Comparison of ENCODE assay signal across 7 mouse cellular contexts in genomic region chr11:55204159-55204596, GRCm38 (mm10). TPM values are rescaled to one million over a fixed set of nuclear protein-coding genes. Genes with fewer than 3 reads are reported as not detected.
DNase-seq lines count a peak whose midpoint lies in the region; ATAC-seq lines count a peak whose summit lies in the region.

TSS of gene Slc36a1 (plus strand) at chr11:55204350.

- no peaks in the 10 kb centered on the region for H3K9me3 ChIP-seq in embryonic facial prominence, embryonic 10.5 days
- no peaks in the 10 kb centered on the region for H3K9me3 ChIP-seq in limb, embryonic 11.5 days (ENCODE audit: control insufficient read depth, low read length)
- H3K9me3 ChIP-seq in midbrain, embryonic 14.5 days (ENCODE audit: control insufficient read depth, low read length) = no peaks in the 10 kb centered on the region

- peak; percentile 90 for ATAC-seq in limb, embryonic 11.5 days (ENCODE audit: insufficient number of reproducible peaks, low FRiP score, low TSS enrichment, low read depth)
- ATAC-seq in midbrain, embryonic 14.5 days (ENCODE audit: low FRiP score, low TSS enrichment) = peak; percentile 93

- H3K27me3 ChIP-seq in embryonic facial prominence, embryonic 10.5 days (replicated peaks; ENCODE audit: low read depth, poor library complexity, severe bottlenecking) = 0 out of 2 replicates have a peak, but pooled peaks cover 10% of the 10 kb centered on the region
- no peaks in the 10 kb centered on the region for H3K27me3 ChIP-seq in limb, embryonic 11.5 days (ENCODE audit: control insufficient read depth, insufficient read depth, low read length)
- H3K27me3 ChIP-seq in midbrain, embryonic 14.5 days (ENCODE audit: control insufficient read depth, insufficient read depth, low read length) = no peaks in the 10 kb centered on the region

- under 1% methylated on average over 31 of the region's 31 CpGs for WGBS in embryonic facial prominence, embryonic 10.5 days
- 0% methylated on average over 31 of the region's 31 CpGs for WGBS in limb, embryonic 11.5 days
- under 1% methylated on average over 31 of the region's 31 CpGs for WGBS in midbrain, embryonic 14.5 days

- H3K4me1 ChIP-seq in embryonic facial prominence, embryonic 10.5 days = peaks cover 22% of the 10 kb centered on the region
- H3K4me1 ChIP-seq in limb, embryonic 11.5 days (ENCODE audit: control insufficient read depth, insufficient read depth, low read length) = no peaks in the 10 kb centered on the region
- peaks cover 15% of the 10 kb centered on the region; the same call in 1 of the 2 replicates for H3K4me1 ChIP-seq in midbrain, embryonic 14.5 days (ENCODE audit: control insufficient read depth, insufficient read depth, low read length)

- H3K4me2 ChIP-seq in limb, embryonic 11.5 days (ENCODE audit: low read depth, severe bottlenecking) = peak within 1 kb of the TSS; percentile 86
- peak within 1 kb of the TSS; percentile 99 for H3K4me2 ChIP-seq in midbrain, embryonic 14.5 days (ENCODE audit: low read length)

- peak within 1 kb of the TSS; percentile 62 for H3K9ac ChIP-seq in limb, embryonic 11.5 days (ENCODE audit: low read length)
- H3K9ac ChIP-seq in midbrain, embryonic 14.5 days (replicated peaks; ENCODE audit: low read length) = peak within 1 kb of the TSS; percentile 81

- peak within 1 kb of the TSS; percentile 86 for H3K4me3 ChIP-seq in embryonic facial prominence, embryonic 10.5 days
- peak within 1 kb of the TSS; percentile 63 for H3K4me3 ChIP-seq in limb, embryonic 11.5 days (ENCODE audit: low read depth, low read length)
- H3K4me3 ChIP-seq in midbrain, embryonic 14.5 days (replicated peaks; ENCODE audit: low read depth, low read length) = peak within 1 kb of the TSS; percentile 76

- peak within 1 kb of the TSS; percentile 85 for H3K27ac ChIP-seq in embryonic facial prominence, embryonic 10.5 days (replicated peaks)
- H3K27ac ChIP-seq in limb, embryonic 11.5 days (replicated peaks; ENCODE audit: low read depth, low read length) = no peak within 1 kb of the TSS
- H3K27ac ChIP-seq in midbrain, embryonic 14.5 days (replicated peaks; ENCODE audit: low read depth, low read length) = peak within 1 kb of the TSS; percentile 41; the same call in 1 of the 2 replicates

- DNase-seq in adrenal gland, postnatal 10 days = peak; percentile 99
- peak; percentile 97 for DNase-seq in embryonic facial prominence, embryonic 10.5 days (ENCODE audit: low spot score)
- peak; percentile 99 for DNase-seq in heart, adult 11 months
- DNase-seq in kidney, adult 18-20 months = peak; percentile 95
- peak; percentile 98 for DNase-seq in limb, embryonic 11.5 days (ENCODE audit: low spot score)
- peak; percentile 98 for DNase-seq in midbrain, embryonic 14.5 days
- peak; percentile 90 to 98 for DNase-seq in spleen, adult 18-20 months

- no peaks in the 10 kb centered on the region for H3K36me3 ChIP-seq in embryonic facial prominence, embryonic 10.5 days (replicated peaks)
- no peaks in the 10 kb centered on the region for H3K36me3 ChIP-seq in limb, embryonic 11.5 days (ENCODE audit: control insufficient read depth, insufficient read depth, low read length)
- H3K36me3 ChIP-seq in midbrain, embryonic 14.5 days (ENCODE audit: control insufficient read depth, insufficient read depth, low read length) = no peaks in the 10 kb centered on the region

RNA-seq across cellular contexts. Expression of gene Slc36a1, which starts in this region (rescaled TPM):
- 10 to 100 TPM; 24.5 to 26.9 TPM for total RNA-seq in adrenal gland, postnatal 10 days (2021)
- polyA plus RNA-seq in embryonic facial prominence, embryonic 10.5 days (2016; fragmentation: Nextera tagmentation; extraction: Ambion mirVana) = 1.3 and 1.6 TPM in 2 replicates
- 1.7 and 1.9 TPM in 2 replicates for polyA plus RNA-seq in limb, embryonic 11.5 days (2014; fragmentation: Nextera tagmentation; extraction: Ambion mirVana)
- polyA plus RNA-seq in midbrain, embryonic 14.5 days (2014; fragmentation: Nextera tagmentation; extraction: Ambion mirVana) = 3.1 and 3.6 TPM in 2 replicates
